Mouse (Mus musculus) embryo, embryonic 10.5 days (tissue): ENCODE measurements around the gene Rasd1.

Source experiments
- DNase-seq: peaks from one replicate; pipeline ENCODE4 v3.0.0-alpha.2; 2015; ENCODE audit warnings: low spot score

Rasd1 gene

DNA sequence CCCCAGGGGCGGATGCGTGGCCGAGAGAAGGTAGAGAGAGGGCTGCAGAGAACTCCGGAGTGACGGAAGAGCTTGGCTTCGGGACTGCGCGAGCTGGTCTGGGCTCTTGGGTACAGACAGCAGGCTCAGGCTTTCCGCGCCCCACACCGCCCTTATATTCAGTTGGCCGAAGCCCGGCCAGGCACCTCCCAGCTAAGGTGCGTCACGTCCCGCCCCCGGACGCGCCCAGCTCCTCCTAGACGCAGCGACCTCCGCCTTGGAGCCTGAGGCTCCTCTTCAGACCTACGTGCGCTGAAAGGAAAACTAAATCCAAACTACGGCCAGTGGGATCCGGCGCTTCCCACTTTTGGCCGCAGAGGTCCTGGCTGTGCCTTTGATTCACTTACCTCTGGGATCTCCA lies at the start of gene Rasd1:
TSS of gene Rasd1 (minus strand) at position 127 of the 400 bp plus-strand sequence.
- DNase-seq, result peak; percentile 82

DNA sequence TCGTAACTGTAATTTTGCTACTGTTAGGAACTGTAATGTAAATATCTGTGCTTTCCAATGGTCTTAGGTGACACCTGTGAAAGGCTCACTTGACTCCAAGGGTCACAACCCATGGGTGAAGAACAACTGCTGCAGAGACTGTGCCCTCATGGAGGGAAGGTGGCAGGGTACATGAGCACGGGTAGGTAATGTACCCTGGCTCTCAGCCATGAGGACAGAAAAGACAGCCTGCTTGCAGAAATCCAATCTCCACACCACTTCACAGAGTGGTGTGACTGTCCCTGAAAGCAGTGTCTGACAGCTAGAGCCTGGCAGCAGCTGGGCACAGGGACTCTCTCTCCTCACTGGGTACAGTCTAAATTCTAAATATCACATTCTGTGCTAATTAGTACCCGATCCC lies 46.8 kb upstream of the Rasd1 start:
- no peak for DNase-seq

- DNase-seq, result no peak
These were observed 44.7 kb upstream of the Rasd1 start for GRCm38 (mm10) chr11:60009451-60009850.

GRCm38 (mm10) chr11:60005866-60006265 lies 41.1 kb upstream of the Rasd1 start:
- no peak for DNase-seq

DNA sequence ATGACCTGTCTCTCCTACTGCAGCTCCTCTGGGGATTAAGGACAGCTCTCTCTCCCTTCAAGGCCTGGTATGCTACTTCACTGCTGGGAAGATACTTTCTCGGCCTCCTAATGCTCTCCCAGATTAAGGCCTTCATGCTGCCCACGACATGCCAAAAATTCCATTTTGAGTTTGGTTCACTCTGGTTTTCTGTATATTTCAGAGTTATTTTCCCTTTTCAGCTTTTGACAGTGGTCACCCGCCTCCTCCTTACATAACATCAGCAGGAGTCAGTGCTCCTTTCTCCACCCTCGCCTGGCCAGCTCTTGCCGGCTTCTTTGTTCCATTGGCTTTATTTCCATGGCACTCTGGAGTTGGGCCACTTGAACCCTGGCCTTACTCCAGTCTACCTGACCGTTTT lies 40.0 kb upstream of the Rasd1 start:
- no peak for DNase-seq

DNA sequence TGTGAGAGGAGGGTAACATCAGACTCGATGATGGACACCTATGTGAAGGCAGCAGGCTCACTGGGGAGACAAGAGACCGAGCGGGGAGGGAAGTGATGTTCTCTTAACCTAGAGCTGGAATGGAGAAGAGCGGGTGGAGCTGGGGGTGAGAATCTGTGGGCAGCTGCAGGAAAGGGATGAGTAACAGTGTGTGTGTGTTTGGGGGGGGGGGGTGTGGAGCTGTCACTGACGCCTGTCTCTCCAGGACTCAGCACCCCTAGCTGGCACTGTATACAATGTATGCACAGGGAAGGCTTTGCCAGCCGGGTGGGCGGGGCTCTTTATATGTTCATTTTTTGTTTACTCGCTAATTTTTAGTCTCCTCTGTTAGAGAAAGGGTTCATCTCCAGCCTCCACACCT lies 39.1 kb upstream of the Rasd1 start:
- DNase-seq, result no peak

DNA sequence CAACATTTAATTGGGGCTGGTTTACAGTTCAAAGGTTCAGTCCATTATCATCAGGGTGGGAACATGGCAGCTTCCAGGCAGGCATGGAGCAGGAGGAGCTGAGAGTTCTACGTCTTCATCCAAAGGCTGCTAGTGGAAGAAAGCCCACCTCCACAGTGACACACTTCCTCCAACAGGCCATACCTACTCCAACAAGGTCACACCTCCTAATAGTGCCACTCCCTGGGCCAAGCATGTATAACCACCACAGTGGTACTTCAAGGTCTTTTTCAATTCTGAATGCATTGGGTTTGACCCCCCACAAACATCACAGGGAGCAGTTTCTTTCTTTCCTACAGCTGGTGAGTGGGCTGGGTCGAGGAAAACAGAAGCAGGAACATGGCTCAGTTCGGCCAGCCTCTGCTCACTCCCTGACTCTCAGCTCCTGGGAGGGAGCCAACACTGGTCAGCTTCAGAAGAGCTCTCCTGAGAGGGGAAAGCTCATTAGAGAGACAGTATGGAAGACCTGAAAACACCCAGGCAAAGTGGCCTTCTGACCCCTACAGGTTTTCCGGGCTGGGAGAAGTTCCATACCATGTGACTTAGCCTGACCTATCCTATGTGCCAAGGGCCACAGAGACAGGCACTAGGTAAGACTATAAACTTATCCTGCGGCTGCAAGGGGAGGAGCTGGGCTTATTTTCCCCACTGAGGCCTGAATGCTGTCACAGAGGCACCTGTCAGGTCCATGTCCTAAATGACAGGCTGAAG lies 36.7 kb upstream of the Rasd1 start:
- DNase-seq, result no peak

DNA sequence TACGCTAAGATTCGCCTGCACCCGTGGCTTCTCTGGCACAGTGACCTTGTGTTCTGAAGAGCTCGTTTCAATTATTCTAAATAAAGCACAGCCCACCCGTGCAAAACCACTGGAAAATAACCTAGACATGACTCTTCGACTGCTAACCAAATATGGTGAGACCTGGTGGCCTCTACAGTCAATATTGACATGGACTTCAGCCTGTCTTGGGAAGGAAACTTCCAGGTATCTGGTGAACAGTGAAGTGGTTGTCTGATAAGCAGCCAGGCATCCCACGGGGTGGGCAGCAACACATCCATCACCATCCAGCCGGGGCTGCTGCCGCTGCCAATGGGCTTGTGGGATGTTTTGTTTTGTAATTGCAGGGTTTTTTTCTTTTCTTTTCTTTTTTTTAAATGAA lies 29.6 kb upstream of the Rasd1 start:
- no peak for DNase-seq

GRCm38 (mm10) chr11:59991365-59991764 lies 26.6 kb upstream of the Rasd1 start:
- DNase-seq, result no peak

GRCm38 (mm10) chr11:59989406-59989805 lies 24.7 kb upstream of the Rasd1 start:
- peak; percentile 28 for DNase-seq

DNA sequence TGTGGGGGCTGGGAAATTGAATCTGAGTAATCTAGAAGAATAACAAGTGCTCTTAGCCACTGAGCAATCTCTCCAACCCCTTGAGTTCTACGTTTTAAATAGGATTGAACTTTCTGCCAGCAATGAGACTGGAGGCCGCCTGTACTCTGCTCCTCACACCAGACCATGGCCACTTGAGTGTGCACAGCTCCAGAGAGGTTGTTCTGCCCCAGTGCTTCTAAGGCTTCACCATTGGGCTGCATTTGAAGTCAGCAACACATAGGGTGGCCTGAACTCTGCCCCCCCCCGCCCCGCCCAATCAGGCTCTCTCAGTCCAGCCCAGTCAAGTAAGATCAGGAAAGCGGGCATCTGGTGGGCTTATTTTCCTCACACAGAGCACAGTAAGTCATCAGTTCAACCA lies 13.1 kb upstream of the Rasd1 start:
- no peak for DNase-seq

DNA sequence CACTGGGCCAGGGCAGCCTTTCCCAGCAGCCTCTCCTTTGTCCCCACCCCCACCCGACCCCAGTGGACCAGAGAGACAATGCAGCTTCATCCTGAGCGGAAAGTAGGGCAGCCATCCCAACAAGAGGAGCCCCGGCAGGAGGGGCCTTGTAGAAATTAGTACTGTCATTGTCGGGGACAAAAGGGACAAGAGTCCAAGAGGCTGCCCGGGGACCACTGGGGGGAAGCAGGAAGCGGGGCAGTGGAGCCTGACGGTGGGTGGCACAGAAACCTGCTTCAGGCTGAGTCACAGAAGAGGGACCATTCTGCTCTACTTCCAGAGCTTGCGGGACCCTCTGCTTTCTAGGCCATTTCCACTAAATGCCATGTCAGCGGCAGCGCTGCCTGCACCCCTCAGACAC lies 10.5 kb upstream of the Rasd1 start:
- no peak for DNase-seq

DNA sequence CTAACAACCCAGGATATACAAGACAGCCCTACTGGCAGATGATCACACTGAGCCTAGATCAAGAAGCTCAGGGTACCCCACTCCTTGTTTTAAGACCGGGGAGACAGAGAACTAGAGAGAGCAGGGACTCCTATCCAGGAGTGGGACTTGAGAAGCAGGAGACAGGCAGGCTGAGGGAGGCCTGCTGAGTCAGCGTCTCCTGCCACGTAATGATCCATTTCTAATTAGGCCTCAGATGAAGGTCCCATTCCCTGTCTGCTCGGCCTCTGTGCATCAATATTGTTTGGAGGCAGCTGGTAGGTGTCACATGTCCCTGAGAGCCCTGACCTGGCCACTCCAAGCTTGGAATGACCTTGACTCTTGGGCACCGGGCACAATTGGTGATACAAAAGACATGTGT lies 8.6 kb upstream of the Rasd1 start:
- DNase-seq, result no peak

DNA sequence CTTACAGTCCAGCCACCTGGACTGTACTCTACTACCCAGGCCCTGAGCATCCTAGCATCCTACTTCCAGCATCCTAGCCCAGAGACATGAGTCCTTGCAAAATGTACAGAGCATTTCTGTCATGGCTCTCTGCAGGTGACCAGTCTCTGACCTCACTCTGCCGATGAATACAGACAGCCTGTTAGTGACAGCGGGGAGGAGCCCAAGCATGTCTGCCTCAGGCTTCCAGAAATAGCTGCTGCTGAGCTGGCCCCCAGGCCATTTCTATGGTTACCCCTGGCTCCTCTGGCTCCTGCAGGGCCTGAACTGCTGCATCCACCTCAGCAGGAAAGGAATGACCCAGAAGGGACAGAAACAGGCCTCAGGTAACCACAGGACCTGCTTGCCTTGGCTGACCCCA lies 6.9 kb upstream of the Rasd1 start:
- DNase-seq, result no peak

DNA sequence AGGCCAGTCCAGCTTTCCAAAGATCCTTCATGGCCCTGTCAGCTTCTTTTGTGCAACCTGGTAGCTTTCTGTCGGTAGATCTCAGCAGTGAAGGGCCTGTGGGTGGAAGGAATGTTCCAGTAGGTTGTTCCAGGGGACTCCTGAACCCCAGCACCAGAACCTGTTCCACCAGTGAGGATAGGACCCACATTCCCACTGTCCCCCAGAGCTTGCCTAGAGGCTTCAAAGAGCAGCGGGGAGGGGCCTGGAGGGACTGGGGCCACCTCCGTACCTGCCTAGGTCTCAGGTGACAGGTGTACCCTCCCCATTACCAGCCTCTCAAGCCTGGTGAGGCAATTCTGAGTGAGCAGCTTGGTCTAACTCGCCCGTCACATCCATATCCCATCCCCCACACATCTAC lies 6.0 kb upstream of the Rasd1 start:
- DNase-seq, result no peak

DNA sequence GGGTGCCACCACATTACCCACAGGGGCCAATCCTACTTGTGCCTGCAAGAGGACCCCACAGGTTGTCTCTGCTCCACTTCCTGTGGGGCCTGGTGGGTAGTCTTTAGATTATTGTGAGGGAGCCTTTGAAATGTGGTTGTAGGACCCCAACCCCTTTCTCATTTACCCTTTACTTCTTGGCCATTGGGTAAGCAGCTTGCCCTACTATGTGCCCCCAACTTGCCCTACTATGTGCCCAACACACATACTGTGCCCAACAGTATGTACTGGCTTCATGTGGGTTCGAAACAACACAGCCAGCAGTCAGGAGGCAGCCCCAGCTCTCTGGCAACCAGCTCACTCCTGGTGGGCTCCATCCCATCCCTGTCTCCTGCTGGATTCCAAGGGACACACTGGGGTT lies 3.0 kb upstream of the Rasd1 start:
- no peak for DNase-seq

DNA sequence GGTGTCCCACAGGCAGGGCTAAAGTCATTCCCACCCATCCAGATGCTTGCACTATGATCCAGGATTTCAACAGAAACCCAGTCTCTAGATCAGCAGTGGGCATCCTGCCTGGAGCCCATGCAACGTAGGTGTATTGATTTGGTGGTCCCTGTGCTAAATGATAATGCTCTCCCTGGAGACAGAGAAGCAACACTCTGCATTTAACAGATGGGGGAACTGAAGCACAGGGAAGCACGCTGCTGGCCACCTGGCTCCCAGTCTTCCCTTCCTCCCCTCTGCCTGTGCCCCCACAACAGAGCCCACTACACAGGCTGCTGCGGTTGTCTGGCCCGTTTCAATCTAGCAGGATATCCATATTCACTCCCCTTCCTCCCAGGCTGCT lies 1.3 kb upstream of the Rasd1 start:
- DNase-seq, result no peak

DNA sequence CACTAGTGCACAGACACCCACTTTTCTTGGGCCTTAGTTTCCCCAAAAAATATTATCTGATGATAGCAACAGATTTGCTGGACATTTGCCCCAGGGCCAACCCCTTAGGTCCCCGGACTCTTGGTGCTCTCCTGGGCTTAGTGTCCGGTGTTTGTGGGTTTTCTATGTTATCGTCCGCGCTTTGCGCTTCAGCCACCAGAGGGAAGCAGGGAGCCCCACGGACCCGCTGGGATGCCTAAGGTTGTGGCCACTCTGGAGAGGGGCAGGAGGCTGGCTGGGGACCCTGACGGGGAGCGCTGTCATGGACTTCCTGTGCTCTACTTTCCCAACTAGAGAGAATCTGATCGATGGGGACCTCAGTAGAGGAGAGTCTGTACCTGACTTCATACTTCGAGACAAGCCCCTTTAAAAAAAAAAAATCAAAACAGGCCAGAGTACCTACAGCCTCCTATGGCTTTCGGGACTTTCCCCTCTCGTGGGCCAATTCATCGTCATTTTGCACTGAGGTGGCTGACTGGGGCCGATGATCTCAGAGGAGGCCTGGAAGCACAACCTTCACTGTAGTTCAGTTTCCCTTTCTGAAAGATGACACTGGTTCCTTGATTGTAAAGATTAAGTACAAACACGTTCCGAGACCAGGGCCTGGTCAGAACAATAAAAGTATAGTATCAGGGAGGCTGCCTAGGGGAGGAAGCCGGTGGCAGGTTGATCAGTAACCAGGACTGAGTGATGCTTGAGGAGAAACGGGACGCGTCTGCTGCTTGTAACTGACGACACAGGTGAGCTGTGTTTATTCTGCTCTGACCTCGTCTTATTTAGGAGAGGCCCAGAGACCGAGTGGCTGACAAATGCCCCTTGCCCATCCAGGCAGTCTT lies 720 bp upstream of the Rasd1 start:
- peak; percentile 89 for DNase-seq

DNA sequence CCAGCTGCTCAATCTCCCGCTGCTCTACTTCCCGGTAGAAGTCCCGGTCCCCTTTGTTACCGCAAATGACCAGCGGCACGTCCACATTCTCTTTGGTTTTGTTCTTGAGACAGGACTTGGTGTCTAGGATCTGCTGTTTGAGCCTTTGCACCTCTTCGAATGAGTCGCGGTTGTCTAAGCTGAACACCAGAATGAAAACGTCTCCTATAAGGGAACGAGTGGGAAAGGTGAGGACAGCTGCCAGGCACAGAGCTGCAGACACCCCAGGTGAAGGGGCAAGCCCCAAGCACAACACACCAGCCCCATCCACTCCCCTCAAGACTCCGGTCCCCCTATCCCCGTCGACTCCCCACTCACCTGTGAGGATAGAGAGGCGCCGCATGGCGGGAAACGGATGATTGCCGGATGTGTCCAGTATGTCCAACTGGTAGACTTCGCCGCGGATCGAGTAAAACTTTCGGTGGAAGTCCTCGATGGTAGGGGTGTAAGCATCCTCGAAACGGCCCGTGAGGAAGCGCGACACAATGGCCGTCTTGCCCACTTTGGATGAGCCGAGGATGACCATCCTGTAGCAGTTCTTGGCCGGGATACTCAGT lies 483 bp downstream of the Rasd1 start:
- peak; percentile 44 for DNase-seq

- DNase-seq, result peak; percentile 50
These were observed 1.2 kb downstream of the Rasd1 start for GRCm38 (mm10) chr11:59963364-59964162.

GRCm38 (mm10) chr11:59962590-59962989 lies 2.2 kb downstream of the Rasd1 start:
- no peak for DNase-seq

GRCm38 (mm10) chr11:59961338-59961875 lies 3.3 kb downstream of the Rasd1 start:
- no peak for DNase-seq
